Mouse (Mus musculus) heart, postnatal 0 days (tissue): ENCODE measurements around the gene Cotl1. TPM values are rescaled to one million over a fixed set of nuclear protein-coding genes. Genes with fewer than 3 reads are reported as not detected.

Experiments
- ATAC-seq: fragments of 200-750 bp; cut with Nextera tagmentation; 2 replicates; pipeline ENCODE4 v1.8.0; 2017; ENCODE audit warnings: low read depth, moderate number of reproducible peaks, moderate library complexity; ENCODE audit not compliant: insufficient read depth
- DNase-seq: peaks from one replicate; pipeline ENCODE4 v3.0.0-alpha.2; 2016; ENCODE audit warnings: low spot score
- H3K27ac ChIP-seq: fragments of 300-500 bp; sonication (generic); 2 replicates; pipeline ENCODE4 v1.5.1; 2014; ENCODE audit warnings: low read depth, mild to moderate bottlenecking
- H3K27me3 ChIP-seq: fragments of 300-500 bp; sonication (generic); 2 replicates; pipeline ENCODE4 v1.6.1; 2014; ENCODE audit warnings: low read length, mixed read lengths; ENCODE audit not compliant: control insufficient read depth, insufficient read depth
- H3K36me3 ChIP-seq: fragments of 300-500 bp; sonication (generic); replicated peaks from 2 replicates; pipeline ENCODE4 v1.6.1; 2014; ENCODE audit warnings: low read length, mixed read lengths; ENCODE audit not compliant: control insufficient read depth, insufficient read depth
- H3K4me1 ChIP-seq: fragments of 300-500 bp; sonication (generic); 2 replicates; pipeline ENCODE4 v1.6.1; 2014; ENCODE audit warnings: antibody characterized with exemption; ENCODE audit not compliant: control insufficient read depth, insufficient read depth
- H3K4me2 ChIP-seq: fragments of 300-500 bp; sonication (generic); 2 replicates; pipeline ENCODE4 v1.6.1; 2014; ENCODE audit warnings: low read depth, mild to moderate bottlenecking, low read length, moderate library complexity
- H3K4me3 ChIP-seq: fragments of 300-500 bp; sonication (generic); 2 replicates; pipeline ENCODE4 v1.5.1; 2014; ENCODE audit warnings: low read depth, low read length
- H3K9ac ChIP-seq: fragments of 300-500 bp; sonication (generic); replicated peaks from 2 replicates; pipeline ENCODE4 v1.6.1; 2014; ENCODE audit warnings: low read depth, low read length, mixed read lengths
- H3K9me3 ChIP-seq: fragments of 300-500 bp; sonication (generic); replicated peaks from 2 replicates; pipeline ENCODE4 v1.6.1; 2016; ENCODE audit warnings: low read length; ENCODE audit not compliant: control insufficient read depth
- CTCF ChIP-seq: IDR thresholded peaks from 2 replicates; pipeline ENCODE4 v1.5.1; 2016; ENCODE audit warnings: antibody characterized with exemption, control low read depth, low read depth
- EP300 ChIP-seq: IDR thresholded peaks from 2 replicates; pipeline ENCODE4 v1.6.1; 2016; ENCODE audit warnings: antibody characterized with exemption, low read depth
- WGBS: fragments of 180-500 bp; shearing (Covaris S2); extraction: QIAGEN DNeasy Blood & Tissue Kit; methylation state at CpG from one replicate; pipeline ENCODE4 v1.1.7; 2014; 5-methylcytosine and 5-hydroxymethylcytosine counted together
- polyA plus RNA-seq: library from polyadenylated mRNA; unstranded; fragments of >200 nt; fragmentation: Nextera tagmentation; extraction: Ambion mirVana; gene quantifications from 2 replicates; pipeline ENCODE4 v1.2.1, GENCODE M21; 2015
- total RNA-seq: library from RNA; depleted of rRNA; stranded (reverse); fragments of >200 nt; gene quantifications from 2 replicates; pipeline ENCODE4 v1.2.3, GENCODE M21; 2014; ENCODE audit warnings: low replicate concordance

Cotl1 gene
- total and polyA plus RNA-seq, 2 experiments from 2014 or later, result 15.4 to 28.3 TPM

- Histone ChIP-seq H3K9me3 (no peaks in the 10 kb centered on the region), H3K4me1 (peaks cover 6% of the 10 kb centered on the region), H3K36me3 (no peaks in the 10 kb centered on the region), H3K9ac (no peak overlapping the region), H3K4me2 (no peak overlapping the region), H3K27ac (no peak overlapping the region), H3K4me3 (no peak overlapping the region), H3K27me3 (no peaks in the 10 kb centered on the region)
- 59% methylated on average over 19 of the region's 19 CpGs for WGBS
- TF ChIP-seq EP300, result no peak
- no peak for TF ChIP-seq CTCF
- ATAC-seq (no peak), DNase-seq (no peak)
Observed at GRCm38 (mm10) chr8:119825950-119826730, 14.2 kb downstream of the Cotl1 start.

DNA sequence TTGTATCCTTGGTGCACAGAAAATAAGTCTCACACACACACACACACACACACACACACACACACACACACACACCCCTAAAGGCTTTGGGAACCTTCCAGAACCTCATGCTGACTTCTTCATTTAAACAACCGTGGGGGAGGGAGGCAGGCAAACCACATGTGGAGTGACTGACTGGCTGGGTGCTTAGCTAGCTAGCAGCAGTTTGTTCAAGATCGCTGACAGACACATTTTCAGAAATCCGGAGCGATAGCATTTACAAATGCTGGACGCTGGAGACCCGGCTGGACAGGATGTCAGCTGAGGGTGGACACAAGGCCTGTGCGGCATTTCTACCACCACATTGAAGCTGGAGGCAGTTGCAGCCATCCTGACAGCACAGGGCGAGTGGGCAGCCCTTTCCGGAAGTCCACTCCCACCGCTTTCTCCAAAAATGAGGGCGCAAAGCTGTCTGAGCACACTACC, 15.5 kb downstream of the Cotl1 start:
- no peaks in the 10 kb centered on the region for H3K9me3 ChIP-seq
- TF ChIP-seq EP300 (no peak), CTCF (no peak)
- peaks cover 5% of the 10 kb centered on the region for H3K4me1 ChIP-seq
- no peak for ATAC-seq
- no peak overlapping the region for H3K4me2 ChIP-seq
- 62% methylated on average over 11 of the region's 11 CpGs for WGBS
- H3K9ac ChIP-seq, result no peak overlapping the region
- H3K27ac ChIP-seq, result 0 out of 2 replicates have a peak overlapping the region, but pooled peaks have one; percentile 26
- no peaks in the 10 kb centered on the region; the same call in 1 of the 2 replicates for H3K36me3 ChIP-seq
- no peak overlapping the region for H3K4me3 ChIP-seq
- no peaks in the 10 kb centered on the region for H3K27me3 ChIP-seq
- peak; percentile 43 for DNase-seq

GRCm38 (mm10) chr8:119824100-119824499, 16.2 kb downstream of the Cotl1 start:
- H3K9me3 ChIP-seq, result no peaks in the 10 kb centered on the region
- H3K4me1 ChIP-seq, result peaks cover 5% of the 10 kb centered on the region
- no peak overlapping the region for H3K27ac ChIP-seq
- H3K4me3 ChIP-seq, result no peak overlapping the region
- H3K36me3 ChIP-seq, result no peaks in the 10 kb centered on the region; the same call in 1 of the 2 replicates
- 65% methylated on average over 4 of the region's 4 CpGs for WGBS
- DNase-seq, result no peak
- no peak overlapping the region for H3K9ac ChIP-seq
- peak; percentile 44 for ATAC-seq
- TF ChIP-seq EP300 (no peak), CTCF (no peak)
- H3K27me3 ChIP-seq, result no peaks in the 10 kb centered on the region
- H3K4me2 ChIP-seq, result no peak overlapping the region

GRCm38 (mm10) chr8:119823278-119823677, 17.1 kb downstream of the Cotl1 start:
- H3K36me3 ChIP-seq, result no peaks in the 10 kb centered on the region; the same call in 1 of the 2 replicates
- DNase-seq, result no peak
- no peaks in the 10 kb centered on the region for H3K27me3 ChIP-seq
- TF ChIP-seq EP300, result no peak
- TF ChIP-seq CTCF, result no peak
- H3K27ac ChIP-seq, result no peak overlapping the region
- 95% methylated on average over 9 of the region's 9 CpGs for WGBS
- no peak overlapping the region for H3K9ac ChIP-seq
- peaks cover 4% of the 10 kb centered on the region for H3K4me1 ChIP-seq
- no peak for ATAC-seq
- H3K4me3 ChIP-seq, result no peak overlapping the region
- H3K9me3 ChIP-seq, result no peaks in the 10 kb centered on the region
- no peak overlapping the region for H3K4me2 ChIP-seq

GRCm38 (mm10) chr8:119821691-119822090, 18.7 kb downstream of the Cotl1 start:
- no peak overlapping the region for H3K27ac ChIP-seq
- H3K36me3 ChIP-seq, result no peaks in the 10 kb centered on the region; the same call in 1 of the 2 replicates
- H3K9me3 ChIP-seq, result no peaks in the 10 kb centered on the region
- ATAC-seq (no peak), DNase-seq (no peak)
- no peak overlapping the region for H3K4me2 ChIP-seq
- H3K27me3 ChIP-seq, result no peaks in the 10 kb centered on the region
- no peak overlapping the region for H3K4me3 ChIP-seq
- 94% methylated on average over 6 of the region's 6 CpGs for WGBS
- H3K4me1 ChIP-seq, result no peaks in the 10 kb centered on the region; the same call in none of the 2 replicates
- TF ChIP-seq EP300 (no peak), CTCF (no peak)
- no peak overlapping the region for H3K9ac ChIP-seq
